Mouse (Mus musculus): Measurements from ENCODE around the gene Lama2. TPM values are rescaled to one million over a fixed set of nuclear protein-coding genes. Genes with fewer than 3 reads are reported as not detected.

Lama2 gene
- polyA plus RNA-seq, 1 experiment = 7.2 TPM

DNA sequence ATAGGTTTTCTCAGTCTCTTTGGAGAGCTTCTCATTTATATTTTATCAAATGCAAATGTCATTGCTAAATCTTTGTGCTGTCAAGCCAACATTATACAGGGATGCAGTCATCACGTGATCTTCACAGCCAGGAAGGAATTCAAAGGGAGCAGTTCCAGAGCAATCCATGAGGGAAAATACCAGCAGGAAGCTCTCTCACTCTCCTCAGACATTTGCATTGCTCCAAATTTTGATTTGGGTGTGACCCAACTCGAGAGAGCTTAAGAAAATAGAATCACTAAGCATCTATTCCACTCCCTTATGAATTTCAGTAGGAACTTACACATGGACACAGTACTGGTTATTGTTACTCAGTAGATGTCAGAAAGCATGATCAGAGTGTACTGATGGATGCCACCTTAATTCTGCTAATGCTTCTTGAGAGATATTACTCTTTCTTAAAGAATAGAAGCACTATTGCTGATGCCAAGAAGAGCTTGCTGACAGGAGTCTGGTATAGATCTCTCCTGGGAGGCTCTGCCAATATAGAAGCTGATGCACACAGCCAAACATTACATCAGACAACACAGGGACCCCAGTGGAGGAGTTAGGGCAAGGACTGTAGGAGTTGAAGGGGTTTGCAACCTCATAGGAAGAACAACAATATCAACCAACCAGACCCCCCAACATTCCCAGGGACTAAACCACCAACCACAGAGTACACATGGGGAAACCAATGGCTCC is 236.5 kb downstream of the Lama2 start:
- TF ChIP-seq CTCF (IDR thresholded peaks at IDR 0.05; ENCODE audit: borderline replicate concordance, extremely low read depth, insufficient read depth, insufficient read length) = no peak
- peak; percentile 30 for DNase-seq (ENCODE audit: low read depth)

- DNase-seq (ENCODE audit: low read depth) = no peak
- no peak for TF ChIP-seq CTCF (IDR thresholded peaks at IDR 0.05; ENCODE audit: borderline replicate concordance, extremely low read depth, insufficient read depth, insufficient read length)
- no peak for TF ChIP-seq POLR2A (IDR thresholded peaks at IDR 0.05; ENCODE audit: borderline replicate concordance, extremely low read depth, insufficient read depth, insufficient read length, poor library complexity, severe bottlenecking)
Measured at GRCm38 (mm10) chr10:27378286-27378685, 241.3 kb downstream of the Lama2 start.

- no peak for TF ChIP-seq POLR2A (IDR thresholded peaks at IDR 0.05; ENCODE audit: borderline replicate concordance, extremely low read depth, insufficient read depth, insufficient read length, poor library complexity, severe bottlenecking)
- no peak for TF ChIP-seq CTCF (IDR thresholded peaks at IDR 0.05; ENCODE audit: borderline replicate concordance, extremely low read depth, insufficient read depth, insufficient read length)
- DNase-seq (ENCODE audit: low read depth) = peak; percentile 65
Measured at GRCm38 (mm10) chr10:27344278-27344677, 275.3 kb downstream of the Lama2 start.

GRCm38 (mm10) chr10:27322410-27322990 is 297.1 kb downstream of the Lama2 start:
- DNase-seq (ENCODE audit: low read depth) = peak; percentile 70
- TF ChIP-seq CTCF (IDR thresholded peaks at IDR 0.05; ENCODE audit: borderline replicate concordance, extremely low read depth, insufficient read depth, insufficient read length) = no peak
- no peak for TF ChIP-seq POLR2A (IDR thresholded peaks at IDR 0.05; ENCODE audit: borderline replicate concordance, extremely low read depth, insufficient read depth, insufficient read length, poor library complexity, severe bottlenecking)

DNA sequence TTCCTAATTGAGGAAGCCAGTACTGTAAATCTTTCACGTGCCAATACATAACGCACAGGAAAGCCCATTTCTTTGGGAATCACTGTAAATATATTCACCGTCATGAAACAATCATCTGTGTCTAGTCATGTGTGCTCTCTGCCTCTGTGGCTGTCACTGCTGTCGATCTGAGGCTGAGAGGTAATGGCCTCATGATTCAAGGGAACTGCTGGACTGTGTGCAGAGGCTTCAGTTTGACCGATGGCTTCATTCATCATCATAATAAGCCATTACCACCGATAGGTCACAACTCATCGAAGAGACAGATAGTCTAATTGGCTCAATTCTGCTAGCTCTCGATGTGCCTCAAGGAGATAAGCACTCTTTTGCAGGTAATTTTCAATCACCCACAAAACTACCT is 312.1 kb downstream of the Lama2 start:
- no peak for DNase-seq (ENCODE audit: low read depth)
- TF ChIP-seq POLR2A (IDR thresholded peaks at IDR 0.05; ENCODE audit: borderline replicate concordance, extremely low read depth, insufficient read depth, insufficient read length, poor library complexity, severe bottlenecking) (no peak), CTCF (IDR thresholded peaks at IDR 0.05; ENCODE audit: borderline replicate concordance, extremely low read depth, insufficient read depth, insufficient read length) (no peak)

DNA sequence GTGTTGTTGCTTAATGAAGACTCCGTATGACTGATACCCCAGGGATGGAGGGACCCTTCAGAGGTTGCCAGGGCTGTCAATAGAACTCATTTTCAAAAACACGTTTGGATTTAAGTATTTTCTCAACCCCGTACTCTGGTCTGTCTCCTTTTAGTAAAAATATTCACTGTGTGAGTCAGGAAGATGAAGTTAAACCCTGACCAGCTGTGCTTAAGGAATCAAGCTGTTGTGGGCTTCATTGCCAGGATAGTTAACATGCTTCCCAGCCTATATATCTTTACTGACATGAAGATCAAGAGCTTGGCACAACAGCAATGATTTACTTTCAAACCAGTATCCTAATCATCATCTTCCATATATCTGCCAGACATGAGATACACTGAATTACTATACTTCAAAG is 314.3 kb downstream of the Lama2 start:
- TF ChIP-seq POLR2A (IDR thresholded peaks at IDR 0.05; ENCODE audit: borderline replicate concordance, extremely low read depth, insufficient read depth, insufficient read length, poor library complexity, severe bottlenecking) (no peak), CTCF (IDR thresholded peaks at IDR 0.05; ENCODE audit: borderline replicate concordance, extremely low read depth, insufficient read depth, insufficient read length) (no peak)
- peak; percentile 9 for DNase-seq (ENCODE audit: low read depth)

- peak; percentile 44 for DNase-seq (ENCODE audit: low read depth)
Measured at GRCm38 (mm10) chr10:27285098-27285860, 334.3 kb downstream of the Lama2 start.

DNA sequence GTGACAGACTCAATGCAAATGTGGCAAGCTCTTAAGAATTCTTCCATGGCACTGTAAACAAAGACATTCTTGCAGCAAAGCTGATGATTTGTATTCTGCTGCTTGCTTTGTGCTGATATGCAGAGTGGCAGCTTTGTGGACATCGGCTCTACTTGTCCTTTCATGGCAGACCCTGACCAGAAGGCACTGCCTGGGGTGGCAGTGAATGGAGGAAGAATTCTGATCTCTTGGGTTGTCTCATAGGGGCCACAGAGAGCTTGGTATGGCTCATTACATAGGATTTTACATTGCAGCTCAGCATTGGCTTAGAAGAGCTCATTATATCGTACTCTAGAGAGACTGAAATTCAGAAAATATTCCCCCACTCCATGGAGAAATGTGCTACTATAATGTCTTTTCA is 352.1 kb downstream of the Lama2 start:
- DNase-seq (ENCODE audit: low read depth) = peak; percentile 35
- TF ChIP-seq POLR2A (IDR thresholded peaks at IDR 0.05; ENCODE audit: borderline replicate concordance, extremely low read depth, insufficient read depth, insufficient read length, poor library complexity, severe bottlenecking) (no peak), CTCF (IDR thresholded peaks at IDR 0.05; ENCODE audit: borderline replicate concordance, extremely low read depth, insufficient read depth, insufficient read length) (no peak)

More at GRCm38 (mm10) chr10:27285098-27285860, 334.3 kb downstream of the Lama2 start:
- TF ChIP-seq POLR2A (IDR thresholded peaks at IDR 0.05; ENCODE audit: borderline replicate concordance, extremely low read depth, insufficient read depth, insufficient read length, poor library complexity, severe bottlenecking) = no peak
- TF ChIP-seq CTCF (IDR thresholded peaks at IDR 0.05; ENCODE audit: borderline replicate concordance, extremely low read depth, insufficient read depth, insufficient read length) = no peak

DNA sequence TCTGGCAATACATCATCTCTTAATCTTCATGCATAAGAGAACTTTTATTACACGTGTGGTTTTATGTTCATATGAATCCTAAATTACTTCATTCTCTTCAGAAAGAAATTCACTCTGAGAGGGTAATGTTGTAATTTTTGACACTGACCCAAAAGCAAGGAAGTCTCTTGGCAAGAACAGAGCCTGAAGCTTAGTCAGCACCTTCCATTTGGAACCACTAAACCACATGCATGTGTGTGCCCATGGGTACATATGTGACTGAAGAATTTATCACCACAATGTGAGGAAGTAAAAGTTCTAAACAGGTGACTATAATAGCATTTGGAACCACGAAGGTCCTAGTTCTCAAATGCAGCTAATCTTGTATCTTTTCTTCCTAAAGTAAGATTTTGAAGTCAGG is 353.7 kb downstream of the Lama2 start:
- no peak for TF ChIP-seq CTCF (IDR thresholded peaks at IDR 0.05; ENCODE audit: borderline replicate concordance, extremely low read depth, insufficient read depth, insufficient read length)
- TF ChIP-seq POLR2A (IDR thresholded peaks at IDR 0.05; ENCODE audit: borderline replicate concordance, extremely low read depth, insufficient read depth, insufficient read length, poor library complexity, severe bottlenecking) = no peak

DNA sequence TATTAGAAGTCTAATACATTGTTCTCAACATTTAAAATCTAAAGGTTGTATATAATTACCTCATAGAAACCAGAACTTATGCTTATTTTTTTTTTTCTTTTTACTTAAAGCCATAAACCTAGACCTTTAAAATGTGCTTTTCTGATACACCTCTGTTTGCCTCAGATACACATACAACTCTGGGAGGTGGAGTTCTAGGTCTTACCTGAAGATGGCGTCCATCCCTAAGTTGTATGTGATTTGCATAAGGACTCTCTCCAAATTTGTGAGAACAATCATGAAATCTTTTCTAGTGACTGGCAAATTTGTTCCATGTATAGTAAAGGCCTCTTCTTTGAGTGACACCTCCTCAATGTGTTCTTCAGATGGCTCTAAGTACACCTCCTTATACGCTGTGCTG is 354.8 kb downstream of the Lama2 start:
- TF ChIP-seq POLR2A (IDR thresholded peaks at IDR 0.05; ENCODE audit: borderline replicate concordance, extremely low read depth, insufficient read depth, insufficient read length, poor library complexity, severe bottlenecking) (no peak), CTCF (IDR thresholded peaks at IDR 0.05; ENCODE audit: borderline replicate concordance, extremely low read depth, insufficient read depth, insufficient read length) (no peak)
- no peak for DNase-seq (ENCODE audit: low read depth)

More for the DNA sequence above, 353.7 kb downstream of the Lama2 start:
- DNase-seq (ENCODE audit: low read depth) = no peak

GRCm38 (mm10) chr10:27249741-27250140 is 369.8 kb downstream of the Lama2 start:
- no peak for DNase-seq (ENCODE audit: low read depth)
- no peak for TF ChIP-seq POLR2A (IDR thresholded peaks at IDR 0.05; ENCODE audit: borderline replicate concordance, extremely low read depth, insufficient read depth, insufficient read length, poor library complexity, severe bottlenecking)
- TF ChIP-seq CTCF (IDR thresholded peaks at IDR 0.05; ENCODE audit: borderline replicate concordance, extremely low read depth, insufficient read depth, insufficient read length) = no peak

Measured in brain, embryonic 14.5 days (tissue).